Mouse (Mus musculus) heart, postnatal 25 days (tissue): ENCODE measurements at regions not wholly inside any gene's neighbourhood (a gene's known extent, or its start where the extent isn't known, plus 50 kb on each side); places are given as distances from the start of the nearest gene placed in this dataset.

ENCODE experiments used
- DNase-seq: peaks from one replicate; pipeline ENCODE4 v3.0.0; 2022; ENCODE audit warnings: low spot score
- intact Hi-C: fragments of 180-260 bp; cut with DNase I; formaldehyde crosslinking; loops from one replicate; pipeline ENCODE4 v1.15.1; 2025

DNA sequence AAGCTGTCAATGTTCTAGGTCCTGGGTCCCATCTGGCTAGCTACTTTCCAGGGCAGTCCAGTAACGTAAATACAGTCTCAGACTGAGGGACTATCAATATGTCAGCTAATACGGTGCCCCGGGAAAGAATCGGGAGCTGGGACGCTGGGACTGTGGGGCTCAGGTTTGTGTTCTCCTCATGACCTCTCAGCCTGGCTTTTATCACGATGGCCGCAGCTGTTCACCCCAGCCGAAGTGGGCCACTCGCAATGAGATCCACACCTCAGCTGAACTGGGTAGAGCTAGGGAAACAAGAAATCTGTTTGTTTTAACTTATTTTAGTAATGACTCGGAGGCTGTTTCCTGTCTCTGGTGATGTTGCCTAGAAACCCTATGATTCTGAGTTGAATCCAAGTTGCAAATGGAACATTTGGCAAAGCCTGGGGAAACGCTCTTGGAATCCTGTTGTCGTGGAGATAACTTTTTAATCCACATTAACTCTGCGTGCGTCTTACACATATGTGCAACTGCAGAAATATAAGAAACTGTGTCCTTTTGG lies 83.0 kb upstream of the Daam1 start:
- DNase-seq = peak; percentile 30
- intact Hi-C loops = no loop called here

GRCm38 (mm10) chr12:71748731-71749130 lies 82.1 kb upstream of the Daam1 start:
- intact Hi-C loops = no loop called here
- DNase-seq = peak; percentile 36

- intact Hi-C loops = no loop called here
Observed at GRCm38 (mm10) chr12:71749668-71750067, 81.2 kb upstream of the Daam1 start.

GRCm38 (mm10) chr12:71752741-71753260 lies 78.1 kb upstream of the Daam1 start:
- DNase-seq = no peak
- intact Hi-C loops = no loop called here

More at GRCm38 (mm10) chr12:71749668-71750067, 81.2 kb upstream of the Daam1 start:
- DNase-seq = no peak

DNA sequence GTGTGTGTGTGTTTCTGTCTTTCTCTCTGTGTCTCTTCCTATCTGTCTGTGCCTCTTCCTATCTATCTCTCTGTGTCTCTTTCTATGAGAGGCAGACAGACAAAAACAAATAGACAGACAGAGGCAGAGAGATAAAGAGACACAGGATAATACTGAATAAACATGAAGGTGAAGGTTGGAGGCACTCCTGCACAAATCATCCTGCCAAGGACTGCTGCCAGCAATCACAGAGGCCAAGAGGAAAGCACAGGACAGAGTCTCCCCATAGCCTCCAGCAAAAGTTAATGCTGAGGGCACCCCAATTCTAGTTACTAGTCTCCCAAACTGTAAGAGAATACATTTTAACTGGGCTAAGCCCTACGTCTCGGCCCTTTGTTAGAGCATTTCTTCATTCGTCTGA lies 77.6 kb upstream of the Daam1 start:
- DNase-seq = no peak
- intact Hi-C loops = no loop called here

- DNase-seq = no peak
- intact Hi-C loops = loop anchor here (10.0 kb wide), 1 partner anchor 652 kb away; no protein-coding TSS in a partner anchor
Observed at GRCm38 (mm10) chr12:71763194-71763593, 67.7 kb upstream of the Daam1 start.

GRCm38 (mm10) chr12:71766086-71766485 lies 64.8 kb upstream of the Daam1 start:
- intact Hi-C loops = loop anchor here (10.0 kb wide), 1 partner anchor 649 kb away; no protein-coding TSS in a partner anchor
- DNase-seq = no peak

DNA sequence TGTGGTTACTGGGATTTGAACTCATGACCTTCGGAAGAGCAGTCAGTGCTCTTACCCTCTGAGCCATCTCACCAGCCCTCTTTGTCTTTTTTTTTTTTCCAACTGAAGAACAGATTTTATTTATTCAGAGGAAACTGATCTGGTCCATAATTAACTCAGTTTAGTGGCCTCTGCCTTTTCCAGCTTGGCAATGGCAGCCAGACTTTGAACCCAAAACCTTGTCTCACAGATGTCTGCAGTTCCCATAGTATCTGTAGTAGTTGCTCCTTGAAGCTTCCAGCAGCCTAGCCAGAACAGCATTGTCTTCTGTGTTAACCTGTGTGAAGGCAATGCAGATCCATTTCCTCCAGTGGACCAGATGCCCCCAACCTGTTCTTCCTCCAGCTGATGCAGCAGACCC lies 64.2 kb upstream of the Daam1 start:
- no peak for DNase-seq
- intact Hi-C loops = loop anchor here (10.0 kb wide), 1 partner anchor 648 kb away; no protein-coding TSS in a partner anchor

DNA sequence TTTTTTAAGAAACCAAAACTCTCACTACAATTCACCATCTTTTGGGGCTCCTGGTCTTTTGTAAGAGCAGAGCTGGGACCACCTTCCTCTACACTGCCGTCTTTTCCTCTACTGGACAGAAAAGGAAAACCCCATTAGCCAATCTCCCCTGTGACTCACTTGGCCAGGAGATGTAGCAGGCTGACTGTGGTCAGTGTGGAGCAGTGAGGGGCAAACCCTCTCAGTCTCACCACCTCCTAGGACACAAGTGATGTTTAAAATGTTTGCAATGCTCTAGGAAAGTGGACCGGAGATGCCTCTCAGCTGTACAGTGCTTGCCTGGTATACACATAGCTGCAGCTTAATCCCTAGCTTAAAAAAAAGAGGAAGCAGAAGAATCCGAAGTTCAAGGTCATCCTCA lies 63.0 kb upstream of the Daam1 start:
- intact Hi-C loops = loop anchor here (1.0 to 10.0 kb wide), 2 partner anchors 279 to 647 kb away; no protein-coding TSS in a partner anchor
- DNase-seq = no peak

DNA sequence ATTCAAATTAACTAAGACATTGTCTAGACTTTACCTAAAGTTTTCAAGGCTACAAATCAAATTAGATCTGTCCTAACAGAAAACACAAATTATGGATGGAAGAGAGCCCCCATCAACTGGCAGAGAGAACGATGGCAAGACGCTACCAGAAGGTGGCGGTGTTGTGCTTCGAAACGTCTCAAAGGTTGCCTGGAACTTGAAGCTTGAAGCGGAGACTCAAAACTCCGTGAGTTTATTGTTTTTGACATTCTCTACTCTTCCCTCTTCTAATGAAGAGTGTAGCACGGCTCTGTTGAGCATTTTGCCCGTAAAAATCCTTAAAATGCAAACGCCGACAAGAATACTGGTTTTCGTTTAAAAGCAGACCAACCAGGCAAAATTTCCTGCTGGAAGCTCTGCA lies 62.4 kb upstream of the Daam1 start:
- DNase-seq = peak; percentile 38
- intact Hi-C loops = loop anchor here (1.0 to 10.0 kb wide), 2 partner anchors 279 to 646 kb away; no protein-coding TSS in a partner anchor

GRCm38 (mm10) chr12:71768890-71769289 lies 62.0 kb upstream of the Daam1 start:
- intact Hi-C loops = loop anchor here (1.0 to 10.0 kb wide), 3 partner anchors 61 to 646 kb away; no protein-coding TSS in a partner anchor
- no peak for DNase-seq

- intact Hi-C loops = loop anchor here (1.0 to 10.0 kb wide), 2 partner anchors 61 to 645 kb away; no protein-coding TSS in a partner anchor
- no peak for DNase-seq
Observed at GRCm38 (mm10) chr12:71769302-71769701, 61.6 kb upstream of the Daam1 start.

GRCm38 (mm10) chr12:71773891-71774290 lies 57.0 kb upstream of the Daam1 start:
- intact Hi-C loops = no loop called here
- no peak for DNase-seq

- DNase-seq = no peak
- intact Hi-C loops = no loop called here
Observed at GRCm38 (mm10) chr12:71775126-71775525, 55.8 kb upstream of the Daam1 start.

DNA sequence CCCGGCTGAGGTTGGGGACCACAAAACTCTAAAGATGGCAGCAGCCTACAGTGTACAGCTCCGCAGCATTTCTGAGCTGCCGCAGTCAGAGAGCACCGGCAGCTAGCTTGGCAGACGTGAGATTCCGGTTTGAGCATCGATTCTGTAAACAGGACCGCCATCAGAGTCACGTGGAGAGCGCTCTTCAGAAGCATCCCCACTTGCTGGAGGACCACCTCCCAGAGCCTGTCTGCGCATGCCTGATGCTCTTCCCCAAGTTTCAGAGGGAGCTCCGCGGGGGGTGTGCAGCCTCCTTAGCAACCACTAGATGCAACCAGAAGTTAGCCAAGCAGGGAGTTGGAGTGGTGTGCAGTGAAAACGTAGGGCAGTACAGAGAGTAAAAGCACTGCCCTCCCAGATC lies 52.7 kb upstream of the Daam1 start:
- peak; percentile 19 for DNase-seq
- intact Hi-C loops = no loop called here

DNA sequence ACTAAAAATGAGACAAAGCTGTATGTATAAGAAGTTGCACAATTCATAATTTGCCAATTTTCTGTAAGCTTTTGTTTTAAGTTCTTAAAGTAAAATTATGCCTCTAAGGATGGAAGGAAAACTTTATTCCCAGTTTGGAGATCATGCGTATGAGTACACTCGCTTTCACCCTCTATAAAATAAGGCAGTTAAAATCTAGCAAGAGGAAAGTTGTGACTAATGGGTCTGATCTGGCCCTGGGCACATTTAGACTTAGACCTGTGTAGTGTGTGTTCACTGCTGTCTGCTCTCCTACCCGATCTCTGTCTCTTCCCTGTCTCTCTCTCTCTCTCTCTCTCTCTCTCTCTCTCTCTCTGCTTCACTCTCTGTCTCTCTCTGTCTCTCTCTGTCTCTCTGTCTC lies 51.9 kb upstream of the Daam1 start:
- intact Hi-C loops = no loop called here
- no peak for DNase-seq

DNA sequence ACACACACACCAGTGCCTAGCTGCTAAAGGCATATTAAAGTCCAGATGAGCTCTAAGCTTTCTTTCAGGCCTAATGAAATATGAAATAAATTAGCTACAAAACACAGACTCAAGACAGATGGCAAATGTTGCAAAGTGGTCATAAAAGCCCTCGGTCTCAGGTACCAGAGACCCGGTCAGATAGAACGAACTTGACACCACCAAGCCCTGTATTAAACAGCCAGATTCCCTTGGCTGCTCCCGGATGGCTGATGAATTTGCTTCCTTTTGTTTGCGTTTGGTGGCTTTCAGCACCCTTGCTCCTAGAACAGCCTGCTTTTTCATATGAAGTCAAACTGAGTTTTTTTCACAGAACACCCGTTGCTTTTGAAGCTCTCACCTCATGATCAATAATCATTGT lies 51.5 kb upstream of the Daam1 start:
- intact Hi-C loops = no loop called here

More for the DNA sequence above, 51.5 kb upstream of the Daam1 start:
- DNase-seq = no peak
